Mouse (Mus musculus): ENCODE data around the gene Ddhd1.

Ddhd1 gene

GRCm38 (mm10) chr14:45644786-45645185 lies 13.2 kb downstream of the Ddhd1 start:
- peak in 1 of 2 experiments; percentile 36 for DNase-seq

- peak in 1 of 2 experiments; percentile 18 for DNase-seq
Measured at GRCm38 (mm10) chr14:45644202-45644601, 13.7 kb downstream of the Ddhd1 start.

GRCm38 (mm10) chr14:45643461-45643860 lies 14.5 kb downstream of the Ddhd1 start:
- DNase-seq = peak in 1 of 2 experiments; percentile 48

- DNase-seq = no peak
Measured at GRCm38 (mm10) chr14:45642795-45643194, 15.1 kb downstream of the Ddhd1 start.

GRCm38 (mm10) chr14:45642217-45642616 lies 15.7 kb downstream of the Ddhd1 start:
- DNase-seq = no peak

- no peak for DNase-seq
Measured at GRCm38 (mm10) chr14:45638717-45639116, 19.2 kb downstream of the Ddhd1 start.

GRCm38 (mm10) chr14:45635496-45635895 lies 22.4 kb downstream of the Ddhd1 start:
- no peak for DNase-seq

- no peak for DNase-seq
Measured at GRCm38 (mm10) chr14:45632756-45633537, 25.0 kb downstream of the Ddhd1 start.

GRCm38 (mm10) chr14:45630544-45630943 lies 27.4 kb downstream of the Ddhd1 start:
- no peak for DNase-seq

- no peak for DNase-seq
Measured at GRCm38 (mm10) chr14:45629938-45630337, 28.0 kb downstream of the Ddhd1 start.

GRCm38 (mm10) chr14:45618351-45618750 lies 39.6 kb downstream of the Ddhd1 start:
- no peak for DNase-seq

- DNase-seq = no peak
Measured at GRCm38 (mm10) chr14:45616526-45616925, 41.4 kb downstream of the Ddhd1 start.

- DNase-seq = no peak
Measured at GRCm38 (mm10) chr14:45615776-45616175, 42.2 kb downstream of the Ddhd1 start.

- DNase-seq = no peak
Measured at GRCm38 (mm10) chr14:45614822-45615221, 43.1 kb downstream of the Ddhd1 start.

- no peak for DNase-seq
Measured at GRCm38 (mm10) chr14:45614406-45614805, 43.5 kb downstream of the Ddhd1 start.

GRCm38 (mm10) chr14:45611654-45612053 lies 46.3 kb downstream of the Ddhd1 start:
- no peak for DNase-seq

- DNase-seq = peak; percentile 18 to 50
Measured at GRCm38 (mm10) chr14:45602002-45602401, 55.9 kb downstream of the Ddhd1 start.

GRCm38 (mm10) chr14:45600587-45600986 lies 57.4 kb downstream of the Ddhd1 start:
- peak in 1 of 2 experiments; percentile 50 for DNase-seq

GRCm38 (mm10) chr14:45597855-45598254 lies 60.1 kb downstream of the Ddhd1 start:
- DNase-seq = no peak

- no peak for DNase-seq
Measured at GRCm38 (mm10) chr14:45593261-45593660, 64.7 kb downstream of the Ddhd1 start.

- DNase-seq = no peak
Measured at GRCm38 (mm10) chr14:45588403-45588802, 69.5 kb downstream of the Ddhd1 start.

- DNase-seq = no peak
Measured at GRCm38 (mm10) chr14:45587536-45587935, 70.4 kb downstream of the Ddhd1 start.

GRCm38 (mm10) chr14:45583494-45584027 lies 74.4 kb downstream of the Ddhd1 start:
- no peak for DNase-seq
